Mouse (Mus musculus) hindbrain, embryonic 15.5 days (tissue): ENCODE data around the gene Pdhx. TPM values are rescaled to one million over a fixed set of nuclear protein-coding genes. Genes with fewer than 3 reads are reported as not detected.

Experiments used
- ATAC-seq: fragments of 200-750 bp; cut with Nextera tagmentation; 2 replicates; pipeline ENCODE4 v1.8.0; 2017; ENCODE audit warnings: low read depth, moderate number of reproducible peaks, moderate TSS enrichment; ENCODE audit not compliant: low FRiP score
- H3K27ac ChIP-seq: fragments of 300-500 bp; sonication (generic); replicated peaks from 2 replicates; pipeline ENCODE4 v1.5.1; 2015; ENCODE audit warnings: mild to moderate bottlenecking, inconsistent platforms
- H3K27me3 ChIP-seq: fragments of 300-500 bp; sonication (generic); 2 replicates; pipeline ENCODE4 v1.6.1; 2015; ENCODE audit warnings: control low read depth, inconsistent platforms
- H3K36me3 ChIP-seq: fragments of 300-500 bp; sonication (generic); 2 replicates; pipeline ENCODE4 v1.6.1; 2015; ENCODE audit warnings: control low read depth, inconsistent platforms
- H3K4me1 ChIP-seq: fragments of 300-500 bp; sonication (generic); replicated peaks from 2 replicates; pipeline ENCODE4 v1.6.1; 2015; ENCODE audit warnings: control low read depth, inconsistent platforms
- H3K4me2 ChIP-seq: fragments of 300-500 bp; sonication (generic); 2 replicates; pipeline ENCODE4 v1.6.1; 2015; ENCODE audit warnings: moderate library complexity, mild to moderate bottlenecking, inconsistent platforms
- H3K4me3 ChIP-seq: fragments of 300-500 bp; sonication (generic); 2 replicates; pipeline ENCODE4 v1.5.1; 2015; ENCODE audit warnings: mild to moderate bottlenecking, inconsistent platforms
- H3K9ac ChIP-seq: fragments of 300-500 bp; sonication (generic); 2 replicates; pipeline ENCODE4 v1.6.1; 2015; ENCODE audit warnings: inconsistent platforms
- H3K9me3 ChIP-seq: fragments of 300-500 bp; sonication (generic); 2 replicates; pipeline ENCODE4 v1.6.1; 2016; ENCODE audit warnings: control low read depth, inconsistent platforms
- WGBS: fragments of 180-500 bp; shearing (Covaris S2); methylation state at CpG from one replicate; pipeline ENCODE4 v1.1.7; 2015; 5-methylcytosine and 5-hydroxymethylcytosine counted together
- polyA plus RNA-seq: library from polyadenylated mRNA; unstranded; fragments of >200 nt; fragmentation: Nextera tagmentation; extraction: Ambion mirVana; gene quantifications from 2 replicates; pipeline ENCODE4 v1.2.1, GENCODE M21; 2015

Pdhx gene
- polyA plus RNA-seq, 1 experiment from 2014 or later = 68.2 TPM

DNA sequence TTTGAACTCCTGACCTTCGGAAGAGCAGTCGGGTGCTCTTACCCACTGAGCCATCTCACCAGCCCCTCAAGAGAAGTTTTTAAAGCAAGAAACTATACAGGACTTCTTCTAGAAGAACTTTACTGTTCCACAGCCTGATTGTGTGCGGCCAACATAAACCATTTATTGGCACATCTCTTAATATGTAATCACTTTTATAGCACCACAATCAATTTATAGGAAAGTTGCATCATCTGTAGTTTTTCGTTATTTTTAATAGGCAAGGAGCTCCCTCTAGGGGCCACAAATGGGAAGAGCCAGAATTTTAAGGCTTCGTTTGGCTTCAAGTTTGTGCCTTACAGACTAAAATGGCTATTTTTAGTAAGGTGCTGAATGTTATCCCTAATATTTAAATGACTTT lies 11.1 kb upstream of the Pdhx start:
- WGBS = 60% methylated on average over 5 of the region's 5 CpGs
- H3K36me3 ChIP-seq = peaks cover 12% of the 10 kb centered on the region; the same call in 1 of the 2 replicates
- no peaks in the 10 kb centered on the region for H3K4me1 ChIP-seq
- H3K9me3 ChIP-seq = no peaks in the 10 kb centered on the region
- H3K4me2 ChIP-seq = no peak overlapping the region
- no peak overlapping the region for H3K9ac ChIP-seq
- no peaks in the 10 kb centered on the region for H3K27me3 ChIP-seq
- ATAC-seq = no peak
- H3K27ac ChIP-seq = no peak overlapping the region
- no peak overlapping the region for H3K4me3 ChIP-seq

GRCm38 (mm10) chr2:103082853-103083252 lies 9.5 kb upstream of the Pdhx start:
- no peak for ATAC-seq
- H3K4me1 ChIP-seq = no peaks in the 10 kb centered on the region

DNA sequence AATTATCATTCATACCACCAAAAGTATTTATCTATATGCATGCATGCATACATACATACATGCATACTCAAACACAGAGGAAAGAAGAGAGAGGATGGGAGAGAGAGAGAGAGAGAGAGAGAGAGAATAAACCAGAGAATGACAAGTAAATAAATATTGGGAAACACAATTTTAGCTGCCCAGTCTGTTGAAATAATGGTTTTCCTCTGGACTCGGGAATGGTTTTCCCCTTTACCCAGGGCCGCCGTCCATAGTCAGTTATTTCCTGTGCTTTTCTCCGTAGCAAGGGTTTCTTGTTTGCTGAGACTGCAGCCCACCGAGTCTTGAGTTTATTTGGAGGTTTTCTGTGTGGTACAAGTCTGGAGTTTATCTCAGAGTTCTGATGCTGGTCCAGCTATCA lies 8.4 kb upstream of the Pdhx start:
- Histone ChIP-seq H3K4me3 (no peak overlapping the region), H3K27me3 (no peaks in the 10 kb centered on the region), H3K9me3 (no peaks in the 10 kb centered on the region), H3K36me3 (no peaks in the 10 kb centered on the region), H3K27ac (no peak overlapping the region), H3K9ac (no peak overlapping the region), H3K4me2 (no peak overlapping the region), H3K4me1 (no peaks in the 10 kb centered on the region)
- ATAC-seq = no peak
- 79% methylated on average over 5 of the region's 5 CpGs for WGBS

More at GRCm38 (mm10) chr2:103082853-103083252, 9.5 kb upstream of the Pdhx start:
- 87% methylated on average over 7 of the region's 7 CpGs for WGBS
- H3K4me2 ChIP-seq = no peak overlapping the region
- no peaks in the 10 kb centered on the region for H3K27me3 ChIP-seq
- no peaks in the 10 kb centered on the region for H3K9me3 ChIP-seq
- no peak overlapping the region for H3K27ac ChIP-seq
- no peak overlapping the region for H3K9ac ChIP-seq
- H3K4me3 ChIP-seq = no peak overlapping the region
- 0 out of 2 replicates have a peak, but pooled peaks cover 2% of the 10 kb centered on the region for H3K36me3 ChIP-seq

GRCm38 (mm10) chr2:103081117-103081516 lies 7.8 kb upstream of the Pdhx start:
- 74% methylated on average over 6 of the region's 6 CpGs for WGBS
- H3K4me2 ChIP-seq = no peak overlapping the region
- no peaks in the 10 kb centered on the region for H3K36me3 ChIP-seq
- no peak overlapping the region for H3K9ac ChIP-seq
- no peaks in the 10 kb centered on the region for H3K9me3 ChIP-seq
- H3K4me1 ChIP-seq = no peaks in the 10 kb centered on the region
- H3K27ac ChIP-seq = no peak overlapping the region
- H3K27me3 ChIP-seq = no peaks in the 10 kb centered on the region
- H3K4me3 ChIP-seq = no peak overlapping the region
- no peak for ATAC-seq

GRCm38 (mm10) chr2:103070586-103070985 lies 2.7 kb downstream of the Pdhx start:
- 89% methylated on average over 3 of the region's 3 CpGs for WGBS
- no peak overlapping the region for H3K4me2 ChIP-seq

DNA sequence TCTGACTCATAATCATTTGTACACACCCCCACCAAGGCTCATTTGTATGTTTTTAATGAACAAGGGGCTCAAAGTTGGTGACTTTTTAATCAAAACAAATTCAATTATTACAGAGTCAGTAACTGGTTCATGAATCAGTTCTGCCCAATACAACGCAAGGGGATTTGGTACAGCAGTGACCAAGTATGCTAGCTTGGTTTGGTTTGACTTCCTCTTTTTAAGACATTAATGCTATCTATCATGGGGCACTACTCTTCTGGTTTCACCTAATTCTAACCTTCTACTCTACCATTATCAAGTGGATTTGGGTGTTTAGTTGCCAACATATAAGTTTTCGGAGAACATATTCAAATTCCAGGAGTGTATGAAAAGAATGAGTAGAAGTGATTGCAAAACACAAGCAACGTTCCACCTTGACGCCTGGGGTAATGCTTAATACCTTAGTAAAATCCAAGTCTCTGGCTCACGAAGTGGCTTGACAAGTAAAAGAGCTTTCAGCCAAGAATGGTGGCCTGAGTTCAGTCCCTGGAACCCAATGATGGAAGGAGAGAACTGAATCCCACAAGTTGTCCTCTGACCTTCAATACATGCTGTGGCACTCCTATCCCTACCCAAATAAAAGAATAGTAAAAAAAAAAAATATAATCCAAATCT lies 3.4 kb downstream of the Pdhx start:
- H3K36me3 ChIP-seq = no peaks in the 10 kb centered on the region
- 95% methylated on average over 5 of the region's 5 CpGs for WGBS
- H3K27me3 ChIP-seq = no peaks in the 10 kb centered on the region
- no peaks in the 10 kb centered on the region for H3K9me3 ChIP-seq
- no peak overlapping the region for H3K9ac ChIP-seq
- no peak overlapping the region for H3K4me2 ChIP-seq
- H3K4me1 ChIP-seq = peaks cover 28% of the 10 kb centered on the region
- H3K27ac ChIP-seq = no peak overlapping the region
- no peak overlapping the region for H3K4me3 ChIP-seq
- ATAC-seq = no peak

More at GRCm38 (mm10) chr2:103070586-103070985, 2.7 kb downstream of the Pdhx start:
- Histone ChIP-seq H3K4me3 (no peak overlapping the region), H3K9me3 (no peaks in the 10 kb centered on the region), H3K36me3 (no peaks in the 10 kb centered on the region), H3K4me1 (peaks cover 29% of the 10 kb centered on the region), H3K9ac (no peak overlapping the region), H3K27ac (no peak overlapping the region), H3K27me3 (no peaks in the 10 kb centered on the region)
- ATAC-seq = no peak

DNA sequence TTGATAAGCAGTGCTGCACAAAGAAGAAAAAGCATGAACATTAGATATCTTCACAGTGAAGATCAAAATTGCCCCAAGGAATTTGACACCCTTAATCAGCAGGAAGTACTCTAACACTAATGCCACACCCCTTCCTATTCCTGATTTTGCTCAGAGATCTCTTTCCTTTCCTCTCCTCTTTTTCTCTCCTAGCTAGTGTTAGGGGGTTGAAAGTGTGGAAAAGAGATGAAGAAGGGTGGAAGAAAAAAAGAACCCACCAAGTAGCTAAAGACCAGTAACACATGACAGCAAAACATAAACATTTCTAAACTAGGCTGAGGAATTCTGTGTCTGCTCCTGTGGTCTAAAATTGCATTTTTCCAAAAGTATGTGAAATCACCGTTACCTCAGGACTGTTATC lies 4.7 kb downstream of the Pdhx start:
- no peak overlapping the region for H3K27ac ChIP-seq
- no peak overlapping the region for H3K4me3 ChIP-seq
- H3K36me3 ChIP-seq = no peaks in the 10 kb centered on the region
- ATAC-seq = no peak
- H3K9ac ChIP-seq = no peak overlapping the region
- 84% methylated on average over 1 of the region's 1 CpGs for WGBS
- no peaks in the 10 kb centered on the region for H3K9me3 ChIP-seq
- H3K27me3 ChIP-seq = no peaks in the 10 kb centered on the region
- H3K4me2 ChIP-seq = no peak overlapping the region
- peaks cover 19% of the 10 kb centered on the region for H3K4me1 ChIP-seq

DNA sequence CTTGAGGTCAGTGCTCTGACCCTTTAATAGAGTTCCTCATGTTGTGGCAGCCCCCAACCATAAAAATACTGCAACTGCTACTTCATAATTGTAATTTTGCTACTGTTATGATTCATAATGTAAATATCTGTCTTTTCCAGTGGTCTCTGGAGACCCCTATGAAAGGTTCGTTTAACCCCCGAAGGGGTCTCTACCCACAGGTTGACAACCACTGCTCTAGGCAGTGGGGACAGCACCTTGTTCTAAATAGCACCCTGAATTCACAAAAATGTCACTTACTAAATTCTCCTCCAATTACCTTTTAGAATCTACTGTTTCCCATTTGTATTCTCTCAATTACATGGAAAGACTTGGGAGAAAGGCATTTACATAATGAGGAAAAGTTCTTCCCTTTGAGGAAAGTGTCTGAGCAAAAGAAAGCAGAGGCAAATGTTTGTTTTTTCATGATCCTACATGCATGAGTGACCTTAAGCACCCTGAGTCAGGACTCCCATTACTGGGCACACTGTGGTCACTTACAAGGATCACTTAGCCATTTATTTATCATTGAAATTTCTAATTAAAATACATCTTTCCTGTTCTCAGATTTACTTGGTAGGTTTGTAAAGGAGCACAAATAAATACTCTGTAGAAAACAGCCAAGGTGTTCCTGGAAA lies 5.6 kb downstream of the Pdhx start:
- Histone ChIP-seq H3K4me2 (no peak overlapping the region), H3K4me1 (peaks cover 22% of the 10 kb centered on the region), H3K36me3 (no peaks in the 10 kb centered on the region), H3K9me3 (no peaks in the 10 kb centered on the region), H3K27ac (no peak overlapping the region), H3K4me3 (no peak overlapping the region), H3K9ac (no peak overlapping the region), H3K27me3 (no peaks in the 10 kb centered on the region)
- no peak for ATAC-seq
- WGBS = 95% methylated on average over 2 of the region's 2 CpGs

GRCm38 (mm10) chr2:103066683-103067551 lies 6.4 kb downstream of the Pdhx start:
- Histone ChIP-seq H3K9ac (no peak overlapping the region), H3K27ac (no peak overlapping the region), H3K4me1 (peaks cover 16% of the 10 kb centered on the region), H3K36me3 (no peaks in the 10 kb centered on the region), H3K4me2 (no peak overlapping the region), H3K4me3 (no peak overlapping the region), H3K27me3 (no peaks in the 10 kb centered on the region), H3K9me3 (no peaks in the 10 kb centered on the region)
- 85% methylated on average over 8 of the region's 8 CpGs for WGBS
- ATAC-seq = no peak

DNA sequence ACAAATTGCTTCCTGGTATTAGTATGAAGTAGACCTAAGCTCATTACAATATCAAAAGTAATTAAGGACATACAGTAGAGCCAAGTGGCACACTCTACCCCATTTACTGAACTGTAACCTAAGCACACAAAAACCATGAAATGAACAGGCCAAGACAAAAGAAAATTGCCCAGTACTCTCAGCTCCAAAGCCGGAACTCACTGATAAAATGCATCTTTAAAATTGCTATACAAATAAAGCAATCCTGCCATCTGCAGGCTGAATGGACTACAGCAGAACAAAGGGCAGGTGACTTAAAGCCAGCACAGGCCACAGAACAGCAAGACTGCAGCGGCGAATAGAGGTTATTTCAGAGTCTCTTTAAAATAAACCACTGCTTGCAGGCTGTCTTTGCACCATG lies 10.4 kb downstream of the Pdhx start:
- Histone ChIP-seq H3K27ac (0 out of 2 replicates have a peak overlapping the region, but pooled peaks have one; percentile 11), H3K4me1 (peaks cover 15% of the 10 kb centered on the region), H3K36me3 (no peaks in the 10 kb centered on the region), H3K27me3 (no peaks in the 10 kb centered on the region), H3K4me2 (no peak overlapping the region), H3K9me3 (no peaks in the 10 kb centered on the region), H3K4me3 (no peak overlapping the region), H3K9ac (no peak overlapping the region)
- peak; percentile 63; the same call in 1 of the 2 replicates for ATAC-seq
- 32% methylated on average over 3 of the region's 3 CpGs for WGBS

GRCm38 (mm10) chr2:103058266-103058665 lies 15.0 kb downstream of the Pdhx start:
- H3K9ac ChIP-seq = no peak overlapping the region
- no peak for ATAC-seq
- no peak overlapping the region for H3K4me3 ChIP-seq
- H3K27ac ChIP-seq = no peak overlapping the region
- H3K4me2 ChIP-seq = no peak overlapping the region
- H3K4me1 ChIP-seq = peaks cover 15% of the 10 kb centered on the region
- H3K9me3 ChIP-seq = no peaks in the 10 kb centered on the region
- 91% methylated on average over 3 of the region's 3 CpGs for whole genome bisulfite sequencing
- H3K27me3 ChIP-seq = no peaks in the 10 kb centered on the region
- H3K36me3 ChIP-seq = no peaks in the 10 kb centered on the region

- Histone ChIP-seq H3K4me3 (no peak overlapping the region), H3K27me3 (no peaks in the 10 kb centered on the region), H3K4me2 (no peak overlapping the region), H3K4me1 (0 out of 2 replicates have a peak, but pooled peaks cover 4% of the 10 kb centered on the region), H3K9ac (no peak overlapping the region), H3K36me3 (no peaks in the 10 kb centered on the region), H3K27ac (no peak overlapping the region), H3K9me3 (no peaks in the 10 kb centered on the region)
- no peak for ATAC-seq
- WGBS = 94% methylated on average over 6 of the region's 6 CpGs
These were observed 17.5 kb downstream of the Pdhx start for GRCm38 (mm10) chr2:103055820-103056219.
